Mouse (Mus musculus): ENCODE measurements around the gene Dhx15. TPM values are rescaled to one million over a fixed set of nuclear protein-coding genes. Genes with fewer than 3 reads are reported as not detected.

Dhx15 gene
- polyA plus RNA-seq, 1 experiment from 2014 or later = 117 TPM

- Histone ChIP-seq H3K36me3 (ENCODE audit: control insufficient read depth, insufficient read depth, low read length) (no peaks in the 10 kb centered on the region), H3K9ac (ENCODE audit: low read depth, low read length) (no peak overlapping the region), H3K27ac (ENCODE audit: low read length) (no peak overlapping the region), H3K27me3 (ENCODE audit: control insufficient read depth, insufficient read depth, low read depth, low read length) (no peaks in the 10 kb centered on the region), H3K4me2 (ENCODE audit: low read length) (no peak overlapping the region), H3K9me3 (replicated peaks; ENCODE audit: control insufficient read depth, low read length, poor library complexity, severe bottlenecking) (no peaks in the 10 kb centered on the region), H3K4me3 (ENCODE audit: low read depth, low read length) (no peak overlapping the region), H3K4me1 (ENCODE audit: control insufficient read depth, insufficient read depth, low read length) (no peaks in the 10 kb centered on the region)
- WGBS = 17% methylated on average over 9 of the region's 9 CpGs
- ATAC-seq = no peak
These were observed 58.2 kb downstream of the Dhx15 start for GRCm38 (mm10) chr5:52132092-52132491.

DNA sequence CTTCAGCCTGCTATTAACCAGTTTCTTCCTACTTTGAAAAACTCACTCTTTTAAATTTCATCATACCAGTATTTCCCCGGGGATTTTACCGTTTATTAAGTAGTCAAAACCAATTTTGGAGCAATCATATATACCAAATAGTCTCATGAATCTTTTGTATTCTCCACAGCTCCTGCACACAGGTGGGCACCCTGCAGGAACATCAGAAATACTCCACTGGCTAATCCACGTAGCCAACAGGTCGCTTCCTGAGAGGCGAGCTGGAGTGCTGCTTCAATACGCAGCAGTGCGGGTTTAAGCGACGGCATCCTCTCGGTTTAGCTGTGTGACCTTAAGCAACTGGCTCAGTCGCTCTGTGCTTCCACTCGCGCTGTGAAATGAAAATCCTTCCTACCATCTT lies 58.9 kb downstream of the Dhx15 start:
- H3K9ac ChIP-seq (ENCODE audit: low read depth, low read length) = no peak overlapping the region
- H3K9me3 ChIP-seq (replicated peaks; ENCODE audit: control insufficient read depth, low read length, poor library complexity, severe bottlenecking) = no peaks in the 10 kb centered on the region
- ATAC-seq = no peak
- H3K27me3 ChIP-seq (ENCODE audit: control insufficient read depth, insufficient read depth, low read depth, low read length) = no peaks in the 10 kb centered on the region
- WGBS = 87% methylated on average over 13 of the region's 13 CpGs
- no peak overlapping the region for H3K27ac ChIP-seq (ENCODE audit: low read length)
- H3K36me3 ChIP-seq (ENCODE audit: control insufficient read depth, insufficient read depth, low read length) = no peaks in the 10 kb centered on the region
- H3K4me3 ChIP-seq (ENCODE audit: low read depth, low read length) = no peak overlapping the region
- H3K4me1 ChIP-seq (ENCODE audit: control insufficient read depth, insufficient read depth, low read length) = no peaks in the 10 kb centered on the region
- H3K4me2 ChIP-seq (ENCODE audit: low read length) = no peak overlapping the region

- Histone ChIP-seq H3K4me1 (ENCODE audit: control insufficient read depth, insufficient read depth, low read length) (no peaks in the 10 kb centered on the region), H3K27me3 (ENCODE audit: control insufficient read depth, insufficient read depth, low read depth, low read length) (no peaks in the 10 kb centered on the region), H3K9me3 (replicated peaks; ENCODE audit: control insufficient read depth, low read length, poor library complexity, severe bottlenecking) (no peaks in the 10 kb centered on the region), H3K9ac (ENCODE audit: low read depth, low read length) (no peak overlapping the region), H3K4me2 (ENCODE audit: low read length) (no peak overlapping the region), H3K36me3 (ENCODE audit: control insufficient read depth, insufficient read depth, low read length) (no peaks in the 10 kb centered on the region), H3K27ac (ENCODE audit: low read length) (no peak overlapping the region), H3K4me3 (ENCODE audit: low read depth, low read length) (no peak overlapping the region)
- 75% methylated on average over 1 of the region's 1 CpGs for WGBS
- ATAC-seq = no peak
These were observed 59.8 kb downstream of the Dhx15 start for GRCm38 (mm10) chr5:52130496-52130895.

DNA sequence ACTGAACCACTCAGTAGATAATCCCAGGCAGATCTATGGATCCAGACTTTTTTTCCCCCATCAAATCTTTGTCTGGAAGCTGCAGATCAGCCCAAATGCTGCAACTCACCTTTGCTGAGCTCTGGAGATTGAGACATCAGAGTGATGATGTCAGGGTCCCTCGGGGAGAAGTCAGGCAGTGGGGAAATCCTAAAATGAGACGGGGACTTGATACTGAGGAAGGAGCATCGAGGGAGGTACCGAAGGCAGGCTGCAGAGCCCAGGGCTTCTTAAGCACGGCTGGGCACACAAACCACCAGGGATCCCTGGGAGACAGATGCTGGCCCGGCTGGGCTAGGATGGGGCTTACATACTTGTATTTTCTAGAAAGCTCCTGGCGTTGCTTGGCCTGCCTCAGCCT lies 64.1 kb downstream of the Dhx15 start:
- H3K9me3 ChIP-seq (replicated peaks; ENCODE audit: control insufficient read depth, low read length, poor library complexity, severe bottlenecking) = no peaks in the 10 kb centered on the region
- H3K4me2 ChIP-seq (ENCODE audit: low read length) = no peak overlapping the region
- 57% methylated on average over 7 of the region's 7 CpGs for WGBS
- H3K4me1 ChIP-seq (ENCODE audit: control insufficient read depth, insufficient read depth, low read length) = no peaks in the 10 kb centered on the region
- no peak for ATAC-seq
- no peaks in the 10 kb centered on the region for H3K27me3 ChIP-seq (ENCODE audit: control insufficient read depth, insufficient read depth, low read depth, low read length)
- no peaks in the 10 kb centered on the region for H3K36me3 ChIP-seq (ENCODE audit: control insufficient read depth, insufficient read depth, low read length)
- H3K27ac ChIP-seq (ENCODE audit: low read length) = no peak overlapping the region
- H3K9ac ChIP-seq (ENCODE audit: low read depth, low read length) = no peak overlapping the region
- no peak overlapping the region for H3K4me3 ChIP-seq (ENCODE audit: low read depth, low read length)

GRCm38 (mm10) chr5:52125854-52126253 lies 64.5 kb downstream of the Dhx15 start:
- Histone ChIP-seq H3K4me3 (ENCODE audit: low read depth, low read length) (no peak overlapping the region), H3K36me3 (ENCODE audit: control insufficient read depth, insufficient read depth, low read length) (no peaks in the 10 kb centered on the region), H3K4me1 (ENCODE audit: control insufficient read depth, insufficient read depth, low read length) (no peaks in the 10 kb centered on the region), H3K9ac (ENCODE audit: low read depth, low read length) (no peak overlapping the region), H3K4me2 (ENCODE audit: low read length) (no peak overlapping the region), H3K9me3 (replicated peaks; ENCODE audit: control insufficient read depth, low read length, poor library complexity, severe bottlenecking) (no peaks in the 10 kb centered on the region), H3K27ac (ENCODE audit: low read length) (no peak overlapping the region), H3K27me3 (ENCODE audit: control insufficient read depth, insufficient read depth, low read depth, low read length) (no peaks in the 10 kb centered on the region)
- WGBS = 76% methylated on average over 8 of the region's 8 CpGs
- ATAC-seq = no peak

DNA sequence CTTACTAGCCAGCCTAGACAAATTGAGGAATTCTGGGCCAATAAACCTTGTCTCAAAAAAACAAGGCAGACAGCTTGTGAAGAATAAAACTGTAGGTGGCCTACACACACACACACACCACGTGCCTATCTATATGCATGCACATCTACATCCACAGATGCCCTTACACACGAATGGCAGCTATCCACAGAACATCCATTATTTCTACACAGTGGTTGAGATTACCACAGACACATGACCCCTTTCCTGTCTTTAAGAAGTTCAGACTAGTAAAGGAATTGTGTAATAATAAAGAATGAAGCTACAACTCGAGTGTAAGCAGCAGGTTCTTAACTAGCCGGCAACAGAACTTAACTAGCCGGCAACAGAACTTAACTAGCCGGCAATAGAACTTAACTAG lies 68.2 kb downstream of the Dhx15 start:
- H3K9me3 ChIP-seq (replicated peaks; ENCODE audit: control insufficient read depth, low read length, poor library complexity, severe bottlenecking) = no peaks in the 10 kb centered on the region
- ATAC-seq = no peak
- H3K9ac ChIP-seq (ENCODE audit: low read depth, low read length) = no peak overlapping the region
- no peak overlapping the region for H3K27ac ChIP-seq (ENCODE audit: low read length)
- no peaks in the 10 kb centered on the region for H3K36me3 ChIP-seq (ENCODE audit: control insufficient read depth, insufficient read depth, low read length)
- 90% methylated on average over 6 of the region's 6 CpGs for WGBS
- H3K4me3 ChIP-seq (ENCODE audit: low read depth, low read length) = no peak overlapping the region
- no peaks in the 10 kb centered on the region for H3K4me1 ChIP-seq (ENCODE audit: control insufficient read depth, insufficient read depth, low read length)
- H3K4me2 ChIP-seq (ENCODE audit: low read length) = no peak overlapping the region
- H3K27me3 ChIP-seq (ENCODE audit: control insufficient read depth, insufficient read depth, low read depth, low read length) = no peaks in the 10 kb centered on the region

GRCm38 (mm10) chr5:52119822-52120221 lies 70.5 kb downstream of the Dhx15 start:
- Histone ChIP-seq H3K36me3 (ENCODE audit: control insufficient read depth, insufficient read depth, low read length) (no peaks in the 10 kb centered on the region), H3K27me3 (ENCODE audit: control insufficient read depth, insufficient read depth, low read depth, low read length) (no peaks in the 10 kb centered on the region), H3K9me3 (replicated peaks; ENCODE audit: control insufficient read depth, low read length, poor library complexity, severe bottlenecking) (no peaks in the 10 kb centered on the region), H3K9ac (ENCODE audit: low read depth, low read length) (no peak overlapping the region), H3K27ac (ENCODE audit: low read length) (no peak overlapping the region), H3K4me2 (ENCODE audit: low read length) (no peak overlapping the region), H3K4me3 (ENCODE audit: low read depth, low read length) (no peak overlapping the region), H3K4me1 (ENCODE audit: control insufficient read depth, insufficient read depth, low read length) (peaks cover 5% of the 10 kb centered on the region)
- ATAC-seq = no peak
- 57% methylated on average over 2 of the region's 2 CpGs for WGBS

GRCm38 (mm10) chr5:52119192-52119591 lies 71.1 kb downstream of the Dhx15 start:
- no peak overlapping the region for H3K4me3 ChIP-seq (ENCODE audit: low read depth, low read length)
- H3K9ac ChIP-seq (ENCODE audit: low read depth, low read length) = no peak overlapping the region
- no peak for ATAC-seq
- H3K27ac ChIP-seq (ENCODE audit: low read length) = no peak overlapping the region
- no peak overlapping the region for H3K4me2 ChIP-seq (ENCODE audit: low read length)
- H3K9me3 ChIP-seq (replicated peaks; ENCODE audit: control insufficient read depth, low read length, poor library complexity, severe bottlenecking) = no peaks in the 10 kb centered on the region
- peaks cover 8% of the 10 kb centered on the region for H3K4me1 ChIP-seq (ENCODE audit: control insufficient read depth, insufficient read depth, low read length)
- WGBS = 90% methylated on average over 2 of the region's 2 CpGs
- H3K27me3 ChIP-seq (ENCODE audit: control insufficient read depth, insufficient read depth, low read depth, low read length) = no peaks in the 10 kb centered on the region
- H3K36me3 ChIP-seq (ENCODE audit: control insufficient read depth, insufficient read depth, low read length) = no peaks in the 10 kb centered on the region

DNA sequence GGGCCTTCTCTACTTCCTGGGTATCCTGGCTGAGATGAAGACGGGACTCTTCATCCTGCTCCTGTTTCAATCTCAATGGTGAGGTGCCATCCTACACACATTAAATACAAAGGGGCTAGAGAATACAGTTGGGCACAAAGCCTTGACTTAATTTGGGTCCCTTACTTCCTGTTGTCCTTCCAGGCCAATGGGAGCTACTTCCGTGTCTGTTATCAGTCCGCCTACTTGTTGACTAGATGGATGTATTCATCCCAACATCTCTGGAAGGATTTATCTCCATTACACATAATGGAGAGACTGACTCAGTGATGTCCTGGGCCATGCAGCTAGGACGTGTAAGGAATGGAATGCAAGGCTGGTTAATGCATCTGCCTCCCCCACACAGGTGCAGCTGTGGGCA lies 72.5 kb downstream of the Dhx15 start:
- no peaks in the 10 kb centered on the region for H3K27me3 ChIP-seq (ENCODE audit: control insufficient read depth, insufficient read depth, low read depth, low read length)
- H3K4me3 ChIP-seq (ENCODE audit: low read depth, low read length) = no peak overlapping the region
- no peaks in the 10 kb centered on the region for H3K9me3 ChIP-seq (replicated peaks; ENCODE audit: control insufficient read depth, low read length, poor library complexity, severe bottlenecking)
- H3K36me3 ChIP-seq (ENCODE audit: control insufficient read depth, insufficient read depth, low read length) = no peaks in the 10 kb centered on the region
- 85% methylated on average over 4 of the region's 4 CpGs for WGBS
- peaks cover 11% of the 10 kb centered on the region for H3K4me1 ChIP-seq (ENCODE audit: control insufficient read depth, insufficient read depth, low read length)
- H3K9ac ChIP-seq (ENCODE audit: low read depth, low read length) = no peak overlapping the region
- H3K27ac ChIP-seq (ENCODE audit: low read length) = no peak overlapping the region
- no peak overlapping the region for H3K4me2 ChIP-seq (ENCODE audit: low read length)
- no peak for ATAC-seq

- Histone ChIP-seq H3K9me3 (replicated peaks; ENCODE audit: control insufficient read depth, low read length, poor library complexity, severe bottlenecking) (no peaks in the 10 kb centered on the region), H3K36me3 (ENCODE audit: control insufficient read depth, insufficient read depth, low read length) (no peaks in the 10 kb centered on the region)
- 3% methylated on average over 17 of the region's 17 CpGs for WGBS
These were observed 73.9 kb downstream of the Dhx15 start for GRCm38 (mm10) chr5:52116404-52116803.

More at GRCm38 (mm10) chr5:52116404-52116803, 73.9 kb downstream of the Dhx15 start:
- peak overlapping the region; percentile 80 for H3K9ac ChIP-seq (ENCODE audit: low read depth, low read length)
- peaks cover 20% of the 10 kb centered on the region for H3K4me1 ChIP-seq (ENCODE audit: control insufficient read depth, insufficient read depth, low read length)
- H3K4me2 ChIP-seq (ENCODE audit: low read length) = peak overlapping the region; percentile 99
- H3K27ac ChIP-seq (ENCODE audit: low read length) = peak overlapping the region; percentile 86
- peak; percentile 13 for ATAC-seq
- 0 out of 2 replicates have a peak, but pooled peaks cover 2% of the 10 kb centered on the region for H3K27me3 ChIP-seq (ENCODE audit: control insufficient read depth, insufficient read depth, low read depth, low read length)
- H3K4me3 ChIP-seq (ENCODE audit: low read depth, low read length) = peak overlapping the region; percentile 72
